Mouse (Mus musculus) thymus, adult 2 months (tissue): ENCODE results near the gene 2310030G06Rik. TPM values are rescaled to one million over a fixed set of nuclear protein-coding genes. Genes with fewer than 3 reads are reported as not detected.

Experiments used
- DNase-seq: peaks from one replicate; pipeline ENCODE4 v3.0.0; 2021
- H3K27ac ChIP-seq: fragments of 200-500 bp; 2 replicates; pipeline ENCODE4 v1.5.1; 2012; ENCODE audit warnings: low read length, control low read depth; ENCODE audit not compliant: control insufficient read depth, insufficient read depth
- H3K27me3 ChIP-seq: fragments of 200-500 bp; 2 replicates; pipeline ENCODE4 v1.6.1; 2012; ENCODE audit warnings: mild to moderate bottlenecking, low read length, moderate library complexity, mixed read lengths; ENCODE audit not compliant: control insufficient read depth, insufficient read depth
- H3K36me3 ChIP-seq: fragments of 200-500 bp; 2 replicates; pipeline ENCODE4 v1.6.1; 2012; ENCODE audit warnings: mild to moderate bottlenecking, low read length, moderate library complexity; ENCODE audit not compliant: control insufficient read depth, insufficient read depth
- H3K4me1 ChIP-seq: fragments of 200-500 bp; replicated peaks from 2 replicates; pipeline ENCODE4 v1.6.1; 2012; ENCODE audit warnings: low read length; ENCODE audit not compliant: control insufficient read depth, insufficient read depth
- H3K4me3 ChIP-seq: fragments of 200-500 bp; 2 replicates; pipeline ENCODE4 v1.5.1; 2012; ENCODE audit warnings: mild to moderate bottlenecking, low read length, control low read depth, moderate library complexity; ENCODE audit not compliant: control insufficient read depth, insufficient read depth
- CTCF ChIP-seq: fragments of 200-500 bp; IDR thresholded peaks from 2 replicates; pipeline ENCODE4 v1.5.1; 2012; ENCODE audit warnings: mild to moderate bottlenecking, control low read depth, low read length, moderate library complexity, borderline replicate concordance; ENCODE audit not compliant: control insufficient read depth, poor library complexity, insufficient read depth; ENCODE audit errors: extremely low read depth
- POLR2A ChIP-seq: fragments of 200-500 bp; IDR thresholded peaks from 2 replicates; pipeline ENCODE4 v1.6.1; 2012; ENCODE audit warnings: mild to moderate bottlenecking, low read length, control low read depth, moderate library complexity; ENCODE audit not compliant: control insufficient read depth, poor library complexity, insufficient read depth; ENCODE audit errors: extremely low read depth
- whole genome bisulfite sequencing: fragments of 180-500 bp; shearing (Covaris S2); methylation state at CpG from one replicate; pipeline ENCODE4 v1.1.7; 2018; 5-methylcytosine and 5-hydroxymethylcytosine counted together
- polyA plus RNA-seq: library from polyadenylated mRNA; depleted of rRNA; stranded (reverse); fragments of >200 nt; gene quantifications from 2 replicates; pipeline ENCODE4 v1.2.3, GENCODE M21; 2012

The 2310030G06Rik gene
- polyA plus RNA-seq, 1 experiment: 3.6 TPM

DNA sequence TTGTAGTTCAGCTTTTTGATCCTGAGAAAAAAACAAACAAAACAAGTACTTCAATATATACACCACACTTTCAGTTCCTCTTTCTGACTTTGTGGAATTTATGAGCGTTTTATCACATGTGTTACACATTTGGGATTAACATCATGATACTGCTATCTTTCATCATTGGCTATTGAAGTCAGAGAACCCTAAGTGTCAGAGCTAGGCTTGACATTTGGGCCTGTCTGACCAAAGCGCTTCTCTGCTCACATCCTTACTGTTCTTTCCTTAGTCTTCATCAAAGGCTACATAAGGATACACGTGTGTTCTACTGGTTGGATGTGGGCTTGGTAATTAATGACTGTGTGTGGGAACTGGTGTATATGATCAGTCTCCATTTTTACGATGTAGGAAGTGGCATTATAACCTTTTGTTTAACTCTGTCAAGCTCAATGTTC lies 27.7 kb upstream of the 2310030G06Rik start:
- Histone ChIP-seq H3K4me3 (no peak overlapping the region), H3K4me1 (0 out of 2 replicates have a peak, but pooled peaks cover 2% of the 10 kb centered on the region), H3K36me3 (no peaks in the 10 kb centered on the region), H3K27me3 (no peaks in the 10 kb centered on the region), H3K27ac (no peak overlapping the region)
- DNase-seq: no peak
- WGBS: 30% methylated on average over 4 of the region's 4 CpGs
- TF ChIP-seq POLR2A: no peak
- TF ChIP-seq CTCF: no peak

DNA sequence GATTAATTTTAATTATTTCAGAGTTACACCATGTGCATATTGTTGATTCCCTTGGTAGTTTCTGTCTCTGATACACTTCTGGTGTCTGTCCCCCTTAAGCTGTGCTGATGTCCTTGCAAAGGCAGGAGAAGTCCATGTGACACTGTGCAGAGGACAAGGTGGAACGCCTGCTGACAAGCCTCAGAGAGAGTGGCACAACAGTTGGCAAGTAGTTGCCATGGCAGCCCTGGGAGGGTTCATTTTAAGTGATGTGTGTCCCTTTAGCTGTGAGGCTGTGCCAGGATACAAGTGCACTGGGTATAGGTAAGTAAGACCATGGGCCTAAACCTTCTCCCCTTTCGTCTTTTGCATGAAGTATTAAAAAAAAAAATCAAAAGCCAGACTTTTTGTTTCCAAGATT lies 23.7 kb upstream of the 2310030G06Rik start:
- no peak for DNase-seq
- H3K36me3 ChIP-seq: no peaks in the 10 kb centered on the region
- H3K27ac ChIP-seq: no peak overlapping the region
- no peak overlapping the region for H3K4me3 ChIP-seq
- no peaks in the 10 kb centered on the region for H3K27me3 ChIP-seq
- TF ChIP-seq CTCF (no peak), POLR2A (no peak)
- H3K4me1 ChIP-seq: peaks cover 6% of the 10 kb centered on the region
- 93% methylated on average over 2 of the region's 2 CpGs for WGBS

- 5% methylated on average over 59 of the region's 59 CpGs for WGBS
Measured at GRCm38 (mm10) chr9:50768107-50769002, 22.0 kb upstream of the 2310030G06Rik start, which contains the start of gene Fdxacb1. Fdxacb1 (plus strand) TSS chr9:50768236.

DNA sequence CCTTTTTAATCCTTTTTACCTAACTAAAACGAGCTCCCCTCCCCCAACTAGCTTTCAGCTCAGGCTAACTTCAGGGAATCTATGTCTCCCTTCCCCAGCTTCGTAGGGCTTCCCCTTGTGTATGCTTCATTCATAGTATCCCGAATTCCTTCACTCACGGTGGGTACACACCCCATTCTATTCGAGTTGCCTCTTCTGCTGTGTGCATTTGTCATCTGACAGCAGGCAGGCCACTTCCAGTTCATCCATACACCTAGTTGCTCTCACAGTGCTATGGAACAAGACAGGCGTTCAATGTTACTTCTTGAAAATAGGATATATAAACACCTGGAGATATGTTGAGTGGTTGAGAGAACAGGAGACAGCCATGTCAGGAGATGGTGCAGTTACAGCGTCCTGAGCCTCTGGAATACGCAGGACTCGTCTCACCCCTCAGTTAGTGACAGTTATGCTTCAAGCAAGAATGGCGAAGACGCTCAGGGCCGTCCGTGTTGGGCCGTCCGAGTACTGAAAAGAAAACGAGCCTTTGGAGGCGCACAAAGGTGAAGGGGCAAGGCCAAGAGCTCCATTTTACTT lies 21.3 kb upstream of the 2310030G06Rik start:
- H3K27me3 ChIP-seq: no peaks in the 10 kb centered on the region
- H3K36me3 ChIP-seq: no peaks in the 10 kb centered on the region
- H3K4me1 ChIP-seq: peaks cover 6% of the 10 kb centered on the region
- TF ChIP-seq CTCF: no peak
- TF ChIP-seq POLR2A: no peak
- 2% methylated on average over 17 of the region's 17 CpGs for WGBS
- peak overlapping the region; percentile 42; the same call in 1 of the 2 replicates for H3K27ac ChIP-seq
- H3K4me3 ChIP-seq: peak overlapping the region; percentile 82
- DNase-seq: no peak

More at GRCm38 (mm10) chr9:50768107-50769002, 22.0 kb upstream of the 2310030G06Rik start, which contains the start of gene Fdxacb1:
- no peaks in the 10 kb centered on the region for H3K36me3 ChIP-seq
- peak within 1 kb of the TSS; percentile 82 for H3K4me3 ChIP-seq
- TF ChIP-seq CTCF: peak; percentile 98
- TF ChIP-seq POLR2A: peak; percentile 51; the same call in 1 of the 2 replicates
- no peaks in the 10 kb centered on the region for H3K27me3 ChIP-seq
- H3K4me1 ChIP-seq: peaks cover 6% of the 10 kb centered on the region
- DNase-seq: peak; percentile 99
- H3K27ac ChIP-seq: peak within 1 kb of the TSS; percentile 54

- Histone ChIP-seq H3K4me3 (no peak overlapping the region), H3K36me3 (no peaks in the 10 kb centered on the region), H3K27me3 (no peaks in the 10 kb centered on the region), H3K4me1 (peaks cover 4% of the 10 kb centered on the region), H3K27ac (no peak overlapping the region)
- DNase-seq: no peak
- 98% methylated on average over 1 of the region's 1 CpGs for WGBS
- TF ChIP-seq CTCF: no peak
- TF ChIP-seq POLR2A: no peak
Measured at GRCm38 (mm10) chr9:50763331-50763730, 17.0 kb upstream of the 2310030G06Rik start.

- WGBS: 78% methylated on average over 6 of the region's 6 CpGs
- no peaks in the 10 kb centered on the region for H3K27me3 ChIP-seq
- H3K4me1 ChIP-seq: no peaks in the 10 kb centered on the region
- no peak overlapping the region for H3K27ac ChIP-seq
- H3K4me3 ChIP-seq: no peak overlapping the region
- TF ChIP-seq CTCF (no peak), POLR2A (no peak)
- DNase-seq: no peak
- H3K36me3 ChIP-seq: no peaks in the 10 kb centered on the region
Measured at GRCm38 (mm10) chr9:50761520-50762243, 15.3 kb upstream of the 2310030G06Rik start.
